Mouse (Mus musculus) gonadal fat pad, adult 2 months (tissue): Measurements from ENCODE around the gene Adgrv1. TPM values are rescaled to one million over a fixed set of nuclear protein-coding genes. Genes with fewer than 3 reads are reported as not detected.
A peak's percentile ranks its signal among the peaks of the same experiment; 100 is the strongest.
"Not testable (repeated sequence)": the region's sequence is repeated elsewhere in the genome, so short reads cannot be mapped to it uniquely, and the experiment has no call there.

Experiments used
- DNase-seq: peaks from one replicate; pipeline ENCODE4 v3.0.0-alpha.2; 2012; ENCODE audit warnings: low read depth
- polyA plus RNA-seq: library from polyadenylated mRNA; depleted of rRNA; stranded (reverse); fragments of >200 nt; gene quantifications from 2 replicates; pipeline ENCODE4 v1.2.3, GENCODE M21; 2012

Gene Adgrv1
- polyA plus RNA-seq, 1 experiment: 0.45 TPM

DNA sequence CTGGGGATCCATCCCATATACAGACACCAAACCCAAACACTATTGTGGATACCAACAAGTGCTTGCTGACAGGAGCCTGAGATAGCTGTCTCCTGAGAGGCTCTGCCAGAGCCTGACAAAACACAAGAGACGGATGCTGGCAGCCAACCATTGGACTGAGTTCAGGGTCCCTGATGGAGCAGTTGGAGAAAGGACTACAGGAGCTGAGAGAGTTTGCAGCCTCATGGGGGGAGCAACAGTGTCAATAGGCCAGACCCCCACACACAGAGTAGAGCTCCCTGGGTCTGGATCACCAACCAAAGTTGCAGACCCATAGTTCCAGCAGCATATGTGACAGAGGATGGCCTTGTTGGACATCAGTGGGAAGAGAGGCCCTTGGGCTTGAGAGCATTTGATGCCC, 5.1 kb downstream of the Adgrv1 start:
- DNase-seq: not testable (repeated sequence)

DNA sequence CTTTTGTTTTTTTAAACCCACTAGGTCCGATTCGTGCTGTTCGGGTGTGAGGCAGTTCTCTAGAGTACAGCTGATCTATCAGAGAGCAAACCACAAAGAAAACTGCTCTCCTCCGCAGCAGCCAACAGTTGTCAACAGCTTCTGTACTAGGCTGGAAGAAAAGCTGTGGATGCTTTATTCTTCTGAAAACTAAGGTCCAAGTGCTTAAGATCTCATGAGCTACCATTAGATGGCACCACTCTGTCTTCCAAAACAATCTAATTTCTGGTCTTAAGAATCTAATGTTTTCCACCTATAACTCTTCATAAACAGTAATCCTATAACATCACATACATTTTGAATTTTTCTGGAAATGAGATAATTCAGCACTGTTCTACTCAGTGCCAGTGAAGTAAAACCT, 22.6 kb downstream of the Adgrv1 start:
- DNase-seq: no peak

DNA sequence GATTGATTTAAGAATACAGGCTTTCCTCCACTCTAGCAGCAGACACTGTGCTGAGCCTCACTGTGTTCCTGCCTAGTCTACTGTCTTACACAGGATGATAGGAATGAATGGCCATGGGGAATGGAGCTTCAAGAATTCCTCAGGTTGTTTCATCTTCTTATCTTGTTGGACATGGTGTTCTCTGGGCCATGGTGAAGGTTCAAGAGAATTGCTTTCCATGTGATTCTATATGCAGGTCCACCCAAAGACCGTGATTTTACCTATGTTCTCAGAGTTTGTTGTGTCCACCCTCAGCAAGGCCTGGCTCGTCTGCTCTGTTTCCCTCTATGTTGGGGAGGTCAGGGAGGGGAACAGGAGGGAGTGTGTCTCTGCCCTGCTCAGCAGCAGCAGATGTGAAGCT, 26.0 kb downstream of the Adgrv1 start:
- no peak for DNase-seq

- no peak for DNase-seq
Observed at GRCm38 (mm10) chr13:81596910-81597607, 35.9 kb downstream of the Adgrv1 start.

- DNase-seq: no peak
Observed at GRCm38 (mm10) chr13:81578692-81579091, 54.3 kb downstream of the Adgrv1 start.

- no peak for DNase-seq
Observed at GRCm38 (mm10) chr13:81570241-81570821, 62.6 kb downstream of the Adgrv1 start.

DNA sequence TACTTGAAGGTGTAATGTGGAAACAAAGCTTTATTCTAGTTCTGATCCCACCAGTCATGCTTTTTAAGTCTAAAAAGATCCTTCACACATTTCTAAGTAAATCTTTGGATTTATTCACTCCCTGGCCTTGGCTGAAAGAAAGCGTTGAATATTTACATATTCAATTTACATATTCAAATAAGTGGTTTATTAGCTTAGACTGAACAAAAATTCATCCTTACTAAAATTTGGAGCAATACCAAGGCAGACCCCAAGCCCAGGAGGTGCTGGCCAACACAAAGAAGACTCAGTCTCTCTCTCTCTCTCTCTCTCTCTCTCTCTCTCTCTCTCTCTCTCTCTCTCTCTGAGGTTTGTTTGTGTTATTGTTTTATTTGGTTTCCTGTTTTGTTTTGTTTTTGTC, 82.9 kb downstream of the Adgrv1 start:
- DNase-seq: no peak

GRCm38 (mm10) chr13:81534916-81535315, 98.0 kb downstream of the Adgrv1 start:
- DNase-seq: no peak

DNA sequence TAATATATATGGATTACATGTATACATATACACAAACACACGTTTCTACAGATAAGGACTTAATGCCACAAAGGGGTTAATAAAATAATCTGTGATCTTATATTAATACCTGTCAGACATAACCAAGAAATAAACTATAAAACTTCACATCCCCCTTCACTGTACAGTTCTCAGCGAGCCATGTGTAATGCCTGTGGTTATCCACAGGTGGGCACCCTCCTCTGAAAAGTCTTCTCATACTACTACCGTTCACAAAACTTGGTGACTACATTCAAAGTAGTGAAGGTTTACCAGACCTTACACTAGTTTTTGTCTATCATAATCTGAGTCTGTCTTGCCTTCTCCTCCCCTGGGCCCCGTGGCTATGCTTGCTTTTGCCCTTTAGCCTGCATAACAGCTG, 106.3 kb downstream of the Adgrv1 start:
- DNase-seq: no peak

GRCm38 (mm10) chr13:81510142-81510541, 122.8 kb downstream of the Adgrv1 start:
- no peak for DNase-seq

DNA sequence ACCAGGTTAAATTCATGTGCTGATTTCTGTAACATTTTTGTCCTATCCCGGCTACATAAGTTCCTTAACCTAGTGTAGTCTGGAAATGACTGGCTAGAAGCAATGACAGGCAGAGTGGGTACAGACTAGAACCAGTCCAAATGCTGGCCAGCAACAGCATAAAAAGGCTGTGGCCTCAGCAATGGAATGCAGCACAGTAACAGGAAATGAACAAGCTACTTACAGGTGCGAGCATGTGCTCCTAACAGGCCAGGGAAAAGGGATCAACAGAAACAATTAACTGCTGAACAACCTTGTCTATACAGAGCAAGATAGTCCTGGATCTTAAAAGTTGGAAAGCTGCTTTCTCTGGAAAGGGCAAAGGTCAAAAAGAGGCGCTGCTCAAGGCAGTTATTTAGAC, 135.9 kb downstream of the Adgrv1 start:
- DNase-seq: no peak

DNA sequence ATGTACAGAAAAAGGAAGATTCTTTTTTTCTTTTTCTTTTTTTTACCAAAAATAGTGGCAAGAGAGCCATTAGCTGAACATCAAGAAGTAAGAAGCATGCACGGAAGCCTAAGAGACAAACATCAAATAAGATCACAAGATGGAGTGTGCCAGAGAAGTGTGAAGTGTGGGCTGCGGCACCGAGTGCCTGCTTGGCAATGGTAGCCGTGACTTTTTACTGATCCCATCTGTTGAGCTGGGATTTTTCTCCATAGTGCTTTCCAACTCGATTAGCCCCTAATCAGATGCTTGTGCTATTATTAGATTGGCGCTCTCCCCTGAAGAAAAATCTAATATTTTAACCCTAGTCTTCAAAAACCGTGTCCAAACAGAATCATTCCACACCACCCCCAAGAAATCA, 141.0 kb downstream of the Adgrv1 start:
- no peak for DNase-seq

DNA sequence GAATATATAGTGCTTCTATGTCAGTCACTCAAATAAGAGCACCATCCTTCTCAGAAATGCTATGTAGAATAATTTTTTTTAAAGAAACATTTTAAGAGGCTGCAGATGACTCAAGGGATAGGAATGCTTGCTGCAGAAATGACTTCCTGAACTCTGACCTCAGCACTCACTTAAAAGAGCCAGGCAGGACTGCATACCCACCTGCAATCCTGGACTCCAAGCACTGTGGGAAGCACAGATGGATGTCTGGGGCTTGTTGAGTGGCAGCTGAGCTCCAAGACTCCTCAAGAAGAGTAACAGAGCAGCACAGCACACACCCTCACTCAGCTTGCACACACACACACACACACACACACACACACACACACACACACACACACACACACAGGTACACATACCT, 146.0 kb downstream of the Adgrv1 start:
- no peak for DNase-seq

GRCm38 (mm10) chr13:81473750-81474149, 159.2 kb downstream of the Adgrv1 start:
- no peak for DNase-seq

DNA sequence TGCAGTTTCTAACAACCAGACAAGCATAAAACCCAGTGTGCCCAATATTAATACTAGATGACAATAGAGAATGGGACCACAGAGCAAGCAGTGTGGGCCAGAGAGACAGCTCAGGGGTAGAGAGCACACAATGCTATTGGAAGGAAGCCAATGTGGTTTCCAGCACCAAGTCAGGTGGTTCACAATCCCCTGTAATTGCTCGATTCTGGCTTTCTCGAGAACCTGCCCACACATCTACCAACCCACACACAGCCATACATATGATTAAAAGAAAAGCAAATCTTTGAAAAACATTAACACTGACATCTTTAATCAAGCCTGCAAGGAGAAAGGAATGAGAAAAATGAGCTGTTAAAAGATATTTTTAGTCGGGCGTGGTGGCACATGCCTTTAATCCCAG, 166.3 kb downstream of the Adgrv1 start:
- no peak for DNase-seq

GRCm38 (mm10) chr13:81465794-81466193, 167.2 kb downstream of the Adgrv1 start:
- DNase-seq: no peak

- DNase-seq: no peak
Observed at GRCm38 (mm10) chr13:81449630-81450029, 183.3 kb downstream of the Adgrv1 start.

- DNase-seq: no peak
Observed at GRCm38 (mm10) chr13:81449198-81449597, 183.8 kb downstream of the Adgrv1 start.

DNA sequence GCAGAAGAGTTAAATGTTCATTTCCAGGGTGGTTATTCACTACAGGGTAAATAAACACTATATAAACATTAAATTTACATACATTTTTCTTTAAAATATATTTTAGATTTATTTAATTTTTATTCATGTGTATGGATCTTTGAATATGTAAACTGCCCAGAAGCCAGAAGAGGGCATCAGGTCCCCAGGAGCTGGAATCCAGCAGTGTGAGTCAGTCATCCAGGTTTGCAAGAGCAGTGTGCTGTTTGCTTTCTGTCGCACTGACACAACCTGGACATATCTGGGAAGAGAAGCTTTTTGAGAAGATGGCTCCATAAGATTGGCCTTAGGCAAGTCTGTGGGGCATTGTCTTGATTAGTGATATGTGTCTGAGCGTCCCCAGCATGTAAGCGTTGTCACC, 191.5 kb downstream of the Adgrv1 start:
- no peak for DNase-seq

DNA sequence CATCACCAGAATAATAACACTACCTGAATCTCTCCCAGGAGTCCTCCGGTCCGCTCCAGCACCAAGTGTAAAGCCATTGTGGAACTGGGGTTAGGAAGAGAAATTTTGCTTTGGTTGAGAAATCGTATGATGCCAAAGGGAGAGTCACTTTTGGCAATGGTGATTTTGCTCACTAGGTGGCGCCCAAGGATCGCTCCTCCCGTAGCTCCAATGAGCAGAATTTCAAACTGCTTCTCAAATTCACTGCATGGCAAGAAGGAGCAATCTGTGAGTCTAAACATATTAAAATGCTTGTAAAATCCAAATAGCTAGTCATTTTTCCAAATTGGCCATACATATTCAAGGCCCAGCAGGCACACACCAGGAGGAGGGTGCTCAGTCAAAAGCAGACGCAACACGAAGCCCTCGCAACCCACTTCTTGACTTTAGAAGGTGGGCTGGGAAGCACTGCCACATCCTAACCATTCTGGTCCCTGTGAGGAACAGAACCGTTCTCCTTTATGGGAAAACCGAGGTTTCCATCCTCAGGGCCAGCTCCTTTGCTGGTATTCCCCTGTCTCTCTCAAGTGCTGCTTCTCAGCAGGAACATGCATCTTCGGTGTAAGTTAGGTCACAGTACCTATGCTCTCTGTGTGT, 193.4 kb downstream of the Adgrv1 start:
- peak; percentile 3 for DNase-seq

DNA sequence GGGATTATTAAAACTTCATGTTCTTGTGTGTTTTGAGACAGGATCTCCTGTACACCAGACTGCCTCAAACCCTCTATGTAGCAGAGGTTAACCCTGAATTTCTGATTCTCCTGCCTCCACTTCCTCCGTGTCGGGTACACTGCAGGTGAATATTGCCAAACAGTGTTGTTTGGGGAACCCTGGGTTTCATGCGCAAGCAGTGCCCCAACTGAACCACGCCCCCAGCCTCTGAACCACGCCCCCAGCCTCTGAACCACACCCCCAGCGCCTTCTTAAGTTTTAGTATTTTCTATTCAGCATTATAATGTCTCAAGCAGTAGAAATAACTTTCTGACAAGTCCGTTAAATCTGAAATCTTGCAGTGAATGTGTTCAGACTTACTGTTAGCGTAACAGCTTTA, 195.9 kb downstream of the Adgrv1 start:
- no peak for DNase-seq

- DNase-seq: peak; percentile 6
Observed at GRCm38 (mm10) chr13:81426896-81427755, 205.8 kb downstream of the Adgrv1 start.
